Mouse (Mus musculus): ENCODE results near the gene Aff1.

Aff1 gene

DNA sequence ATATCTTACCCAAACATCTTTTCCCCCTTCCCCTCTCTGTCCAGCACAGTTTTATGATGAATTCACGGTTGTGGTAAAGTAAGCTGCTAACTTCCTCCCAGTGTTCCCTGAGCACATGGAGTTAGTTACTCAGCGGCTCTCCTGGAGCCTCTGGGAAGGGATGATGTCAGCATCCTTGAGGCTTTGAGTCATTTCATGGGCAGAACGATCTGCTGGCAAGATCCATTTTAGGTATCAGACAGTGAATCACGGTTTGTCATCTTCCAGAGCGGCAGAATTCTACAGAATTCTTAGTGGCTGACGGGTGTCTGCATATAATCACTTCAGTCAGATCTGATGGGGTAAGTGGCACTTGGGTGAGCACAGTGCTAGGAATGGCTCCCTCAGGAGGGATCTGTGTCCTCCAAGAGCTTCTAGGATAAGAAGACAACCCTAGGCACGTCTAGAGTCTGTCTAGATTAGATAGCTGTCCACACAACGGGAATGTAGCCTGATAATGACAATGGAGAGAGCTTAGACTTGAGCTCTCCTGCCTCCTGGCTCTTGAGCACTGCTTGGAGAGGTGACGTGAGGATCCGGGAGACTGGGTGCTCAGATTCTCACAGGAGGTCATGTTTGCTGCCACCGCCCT is 82.6 kb downstream of the Aff1 start:
- no peak for DNase-seq

DNA sequence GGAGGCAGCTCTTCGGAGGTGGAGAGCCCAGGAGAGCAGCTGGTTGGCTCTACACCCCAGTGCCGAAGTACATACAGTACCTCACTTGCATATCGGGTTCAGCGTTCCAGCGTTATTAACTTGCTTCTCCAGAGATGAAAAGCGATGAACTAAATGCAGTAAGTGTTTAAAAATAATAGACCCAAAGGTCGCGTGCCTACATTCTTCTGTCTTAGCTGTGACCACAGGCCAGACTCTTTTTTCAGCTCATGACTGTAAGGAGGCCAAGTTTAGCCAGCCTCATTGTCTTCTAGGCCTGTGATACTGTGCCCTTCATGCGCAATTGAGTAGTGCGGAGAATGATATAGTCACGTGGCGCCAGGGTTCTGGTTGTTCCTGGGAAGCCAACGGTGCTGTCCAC is 83.3 kb downstream of the Aff1 start:
- peak; percentile 44 for DNase-seq

- DNase-seq: no peak
Measured at GRCm38 (mm10) chr5:103776842-103777241, 84.7 kb downstream of the Aff1 start.

DNA sequence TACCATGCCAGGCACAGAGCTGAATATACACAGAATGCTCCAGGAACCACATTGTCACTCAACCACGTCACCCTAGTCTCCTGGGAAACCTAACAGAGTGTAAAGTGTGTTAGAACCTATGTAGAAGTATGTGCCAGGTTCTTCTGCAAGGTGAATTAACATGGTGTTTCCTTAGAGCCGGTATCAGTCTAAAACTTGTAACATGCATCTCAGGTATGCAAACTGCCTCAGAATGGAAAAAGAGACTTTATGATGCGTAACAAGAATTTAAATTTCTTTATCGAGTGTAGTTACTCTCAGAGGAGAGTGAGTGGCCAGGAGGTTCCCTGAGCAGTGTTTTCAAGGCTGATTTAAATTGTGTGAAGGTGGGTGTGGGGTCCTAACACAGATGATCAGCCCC is 85.3 kb downstream of the Aff1 start:
- no peak for DNase-seq

DNA sequence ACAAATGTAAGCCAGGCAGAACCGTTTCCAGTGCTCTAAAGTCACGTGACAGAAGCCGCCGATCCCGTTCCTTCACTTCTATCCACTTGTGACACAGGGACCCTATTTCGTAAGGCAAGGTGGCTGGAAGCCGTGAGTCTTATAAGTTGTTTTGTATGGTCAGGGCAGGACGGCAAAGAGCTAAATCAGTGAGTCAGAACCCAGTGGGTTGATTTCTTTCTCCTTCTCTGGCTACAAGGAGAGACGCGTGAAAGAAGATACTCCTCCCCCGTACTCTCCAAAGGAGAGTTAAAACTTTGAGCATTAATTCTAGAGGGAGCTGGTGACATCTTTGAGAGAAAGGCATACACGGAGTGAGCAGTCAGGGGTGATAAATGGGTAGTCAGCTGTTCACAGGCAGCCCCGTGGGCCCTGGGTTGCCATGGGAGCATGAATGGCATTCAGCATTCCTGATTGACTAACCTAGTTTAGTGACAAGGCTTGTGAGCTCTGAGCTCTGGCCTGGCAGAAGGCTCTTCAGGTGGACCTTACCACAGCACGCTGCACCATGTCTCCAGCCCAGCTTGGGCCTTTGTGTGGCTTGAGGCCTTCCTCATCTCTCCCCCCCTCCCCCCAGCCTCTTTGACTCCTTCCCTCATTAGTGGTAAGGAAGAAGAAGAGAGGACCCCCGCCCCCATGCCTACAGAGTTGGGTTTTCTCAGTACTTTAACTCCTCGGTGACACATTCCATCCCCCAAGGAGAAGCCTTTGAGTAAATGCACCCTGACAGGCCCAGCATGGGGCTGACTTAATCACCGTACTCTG is 86.3 kb downstream of the Aff1 start:
- peak; percentile 80 for DNase-seq

- DNase-seq: no peak
Measured at GRCm38 (mm10) chr5:103779836-103780235, 87.7 kb downstream of the Aff1 start.

DNA sequence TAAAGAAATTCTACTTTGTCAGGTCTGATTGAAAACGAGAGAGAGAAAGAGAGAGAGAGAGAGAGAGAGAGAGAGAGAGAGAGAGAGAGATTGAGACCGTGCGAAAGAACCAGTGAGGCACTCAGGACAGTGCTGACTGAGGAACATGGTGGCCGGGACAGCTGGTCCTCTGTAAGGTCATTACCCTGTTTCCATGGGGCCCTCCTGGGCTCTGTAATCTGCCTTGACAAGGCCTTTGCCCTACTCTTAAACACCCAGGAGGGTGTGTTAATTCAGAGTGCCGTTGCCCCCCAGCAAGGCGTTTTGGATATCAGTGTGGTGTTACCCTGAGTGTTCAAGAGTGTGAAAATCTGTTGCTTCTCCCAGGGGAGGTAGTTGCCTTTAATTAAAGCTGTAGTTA is 88.1 kb downstream of the Aff1 start:
- DNase-seq: no peak

DNA sequence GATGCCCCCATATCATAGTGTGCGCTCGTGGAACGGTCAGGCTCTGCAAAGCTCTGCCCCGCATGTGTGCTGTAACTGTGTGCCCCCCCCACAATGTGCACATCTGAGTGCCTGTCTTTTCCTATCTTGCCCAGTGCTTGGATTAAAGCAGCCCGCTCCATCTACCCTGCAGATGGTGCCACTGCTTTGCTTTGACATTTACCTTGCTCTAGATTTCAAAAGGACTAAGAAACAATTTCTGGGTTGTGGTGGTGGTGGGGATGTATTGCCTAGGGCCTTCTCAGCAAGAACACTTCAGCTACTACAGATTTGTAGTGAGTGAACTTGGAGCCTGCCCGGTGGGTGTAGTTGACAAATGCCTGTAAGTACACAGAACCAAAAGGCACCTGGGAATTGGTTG is 88.7 kb downstream of the Aff1 start:
- peak; percentile 69 for DNase-seq

- no peak for DNase-seq
Measured at GRCm38 (mm10) chr5:103783086-103783668, 91.0 kb downstream of the Aff1 start.

DNA sequence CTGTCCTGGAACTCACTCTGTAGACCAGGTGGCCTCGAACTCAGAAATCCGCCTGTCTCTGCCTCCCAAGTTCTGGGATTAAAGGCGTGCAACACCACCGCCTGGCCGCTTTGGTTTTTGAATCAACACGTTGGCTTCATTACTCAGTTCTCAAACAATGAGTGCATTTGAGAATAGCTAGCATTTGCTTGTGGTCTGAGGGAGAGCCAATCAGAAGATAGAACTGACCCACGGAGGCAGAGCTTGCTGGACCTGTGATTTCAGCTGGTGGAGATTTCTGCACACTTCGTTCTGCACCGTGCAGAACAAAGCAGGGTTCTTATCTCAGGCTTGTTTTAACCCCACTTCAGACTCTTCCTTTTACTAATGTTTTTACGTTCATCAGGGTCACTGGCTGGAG is 93.9 kb downstream of the Aff1 start:
- DNase-seq: no peak

- DNase-seq: peak; percentile 34
Measured at GRCm38 (mm10) chr5:103788476-103788875, 96.3 kb downstream of the Aff1 start.

DNA sequence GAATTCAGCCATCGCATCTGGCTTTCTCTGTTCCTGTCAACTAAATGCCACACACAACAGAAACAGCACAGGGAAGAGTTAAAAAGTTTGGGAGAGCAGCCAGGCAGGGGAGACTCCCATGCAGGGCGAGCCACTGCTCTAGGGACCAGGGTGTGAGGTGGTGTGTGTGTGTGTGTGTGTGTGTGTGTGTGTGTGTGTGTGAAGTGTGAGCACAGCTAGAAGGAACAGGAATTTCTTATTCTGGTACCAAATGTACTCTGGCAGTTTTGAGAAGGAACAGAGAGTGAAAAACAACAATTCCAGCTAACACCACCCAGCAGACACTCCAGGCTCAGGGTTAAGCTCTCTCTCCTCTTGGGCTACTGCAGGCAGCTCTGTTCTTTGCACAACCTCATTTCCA is 96.8 kb downstream of the Aff1 start:
- DNase-seq: peak; percentile 52

- no peak for DNase-seq
Measured at GRCm38 (mm10) chr5:103789619-103790116, 97.5 kb downstream of the Aff1 start.

- DNase-seq: no peak
Measured at GRCm38 (mm10) chr5:103791741-103792140, 99.6 kb downstream of the Aff1 start.

GRCm38 (mm10) chr5:103795121-103795520 is 102.9 kb downstream of the Aff1 start:
- DNase-seq: no peak

DNA sequence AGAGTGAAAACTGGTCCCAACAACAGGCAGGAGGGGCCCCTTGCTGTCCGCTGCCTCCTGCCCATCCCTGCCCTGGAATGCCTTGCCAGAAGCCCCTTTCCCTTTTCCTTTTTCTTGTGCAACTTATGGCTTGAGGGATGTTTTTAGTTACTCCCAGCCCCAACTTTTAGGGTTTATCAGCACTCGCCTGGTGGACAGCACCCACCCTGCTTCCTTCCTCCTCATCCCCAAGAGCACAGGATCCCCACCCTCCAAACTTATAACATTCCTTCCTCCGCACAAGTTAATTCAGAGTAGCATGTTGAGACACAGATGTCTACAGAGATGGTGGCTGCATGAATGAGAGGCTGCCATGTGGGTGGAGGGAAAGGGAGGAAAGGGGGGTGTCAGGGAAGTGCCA is 103.9 kb downstream of the Aff1 start:
- no peak for DNase-seq

DNA sequence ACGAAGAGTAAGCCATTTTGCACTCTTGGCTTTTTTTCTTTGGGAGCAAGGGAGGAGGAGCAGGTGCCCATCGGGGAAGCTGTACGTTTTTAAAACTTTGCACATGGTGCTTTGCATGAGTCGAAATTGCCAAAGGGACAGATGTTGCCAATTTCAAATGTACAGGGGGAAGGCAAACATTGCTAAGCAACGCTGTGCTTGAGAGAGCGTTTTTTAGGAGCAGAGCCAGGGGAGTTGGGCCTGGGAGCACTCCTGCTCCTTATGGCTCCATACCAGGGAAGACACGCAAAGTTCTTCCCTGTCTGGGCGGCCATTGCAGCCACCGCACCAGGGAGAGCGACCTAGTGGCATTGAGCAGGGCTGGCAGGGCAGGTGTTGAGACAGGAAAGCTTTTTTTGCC is 105.6 kb downstream of the Aff1 start:
- DNase-seq: no peak

GRCm38 (mm10) chr5:103799438-103799837 is 107.3 kb downstream of the Aff1 start:
- peak; percentile 44 for DNase-seq

DNA sequence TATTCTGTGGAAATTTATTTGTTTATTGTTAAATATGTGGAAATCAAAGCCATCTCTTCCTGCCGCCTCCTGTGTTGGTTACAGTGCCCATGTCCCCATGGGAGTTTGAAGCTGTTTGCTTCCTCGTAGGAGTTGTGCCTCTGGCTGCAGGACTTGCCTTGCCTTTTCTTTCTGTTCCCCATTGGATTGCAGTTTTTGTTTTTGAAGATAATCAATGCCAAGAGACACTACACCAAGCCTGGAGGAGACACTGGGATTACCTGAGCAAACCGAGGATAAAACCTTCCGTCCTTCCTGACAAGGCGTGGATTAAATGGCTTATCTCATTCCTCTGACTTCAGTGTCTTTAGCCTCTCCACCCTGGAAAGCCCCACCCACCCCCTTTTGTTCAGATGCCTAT is 107.8 kb downstream of the Aff1 start:
- DNase-seq: no peak

DNA sequence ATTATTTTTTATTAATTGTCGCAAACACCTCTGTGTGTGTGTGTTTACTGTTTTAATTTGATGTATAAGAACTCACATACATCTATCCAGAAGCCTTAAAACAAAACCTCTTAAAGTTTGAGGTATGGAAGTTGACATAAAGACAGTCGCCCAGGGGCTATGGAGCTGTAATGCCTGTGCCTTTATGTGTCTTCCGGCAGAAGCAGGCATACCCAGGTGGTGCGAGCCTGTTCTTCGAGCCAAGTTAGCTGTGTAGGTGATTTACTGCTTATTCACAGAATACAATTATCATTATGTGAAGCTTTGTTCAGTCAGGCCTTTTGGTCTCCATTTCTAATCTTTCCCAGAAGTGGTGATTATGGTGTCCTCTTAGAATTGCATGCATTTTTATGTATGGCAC is 111.2 kb downstream of the Aff1 start:
- no peak for DNase-seq

DNA sequence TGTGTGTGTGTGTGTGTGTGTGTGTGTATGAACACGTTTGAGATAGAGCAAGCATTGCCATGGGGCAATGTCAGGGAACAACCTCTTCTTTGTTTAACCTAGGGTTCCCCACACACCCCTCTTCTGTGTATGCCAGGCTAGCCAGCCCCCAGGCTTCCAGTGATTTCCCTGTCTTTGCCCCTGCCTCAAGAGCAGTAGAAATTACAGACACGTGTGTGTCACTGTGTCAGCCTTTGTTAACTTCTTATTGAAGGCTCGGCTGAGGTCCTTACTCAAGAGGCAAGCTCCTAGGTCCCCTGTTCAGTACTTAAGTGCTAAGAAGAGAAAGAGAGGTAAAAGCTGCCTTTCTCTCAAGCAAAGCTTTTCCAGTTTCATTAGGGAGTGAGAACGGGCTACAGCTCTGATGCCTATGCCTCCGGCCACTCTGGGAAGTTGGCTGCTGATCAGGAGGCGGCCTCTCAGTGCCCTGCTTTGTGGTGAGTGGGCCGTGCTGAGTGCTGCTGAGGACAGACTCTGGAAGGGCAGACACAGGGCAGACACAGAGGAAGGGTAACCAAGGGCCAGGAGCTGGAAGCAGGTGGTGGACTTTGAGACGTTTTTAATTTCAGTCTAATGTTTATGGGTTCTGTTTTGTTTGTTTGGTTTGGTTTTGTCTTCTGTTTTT is 111.9 kb downstream of the Aff1 start:
- DNase-seq: peak; percentile 79

- no peak for DNase-seq
Measured at GRCm38 (mm10) chr5:103806851-103807578, 114.8 kb downstream of the Aff1 start.

Measured in kidney, postnatal 10 days (tissue).